Mouse (Mus musculus): ENCODE results near the gene Zbp1. TPM values are rescaled to one million over a fixed set of nuclear protein-coding genes. Genes with fewer than 3 reads are reported as not detected.
A peak's percentile ranks its signal among the peaks of the same experiment; 100 is the strongest.

The Zbp1 gene
- polyA plus RNA-seq, 1 experiment, result 5.7 TPM

DNA sequence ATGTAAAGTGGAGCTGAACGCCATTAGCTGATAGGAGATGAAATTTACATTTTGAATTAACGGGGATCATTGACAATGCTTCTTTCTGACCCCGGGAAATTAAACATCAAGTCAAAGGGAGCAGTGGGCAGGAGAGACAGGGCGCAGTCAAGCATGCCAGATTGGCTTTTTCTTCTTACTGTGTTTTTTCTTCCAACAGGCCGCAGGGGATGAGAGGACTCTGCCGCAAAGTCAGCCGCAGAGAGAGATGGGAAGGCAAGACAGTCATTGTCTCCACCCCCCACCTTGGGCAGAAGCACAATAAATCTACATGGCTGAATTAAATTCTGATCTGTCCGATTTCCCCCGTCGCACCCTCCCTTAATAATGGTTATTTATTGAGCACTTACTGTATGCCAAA, 53.4 kb downstream of the Zbp1 start:
- H3K4me3 ChIP-seq (replicated peaks; ENCODE audit: extremely low read depth, low read depth, low read length), result no peak overlapping the region
- WGBS, result 85% methylated on average over 10 of the region's 10 CpGs
- no peaks in the 10 kb centered on the region for H3K4me1 ChIP-seq (ENCODE audit: control insufficient read depth, insufficient read depth, low read length)
- TF ChIP-seq CTCF (IDR thresholded peaks at IDR 0.05; ENCODE audit: insufficient read depth, low read length) (no peak), POLR2A (IDR thresholded peaks at IDR 0.05; ENCODE audit: borderline replicate concordance, extremely low read depth, low read depth, low read length) (no peak)
- no peak for DNase-seq

DNA sequence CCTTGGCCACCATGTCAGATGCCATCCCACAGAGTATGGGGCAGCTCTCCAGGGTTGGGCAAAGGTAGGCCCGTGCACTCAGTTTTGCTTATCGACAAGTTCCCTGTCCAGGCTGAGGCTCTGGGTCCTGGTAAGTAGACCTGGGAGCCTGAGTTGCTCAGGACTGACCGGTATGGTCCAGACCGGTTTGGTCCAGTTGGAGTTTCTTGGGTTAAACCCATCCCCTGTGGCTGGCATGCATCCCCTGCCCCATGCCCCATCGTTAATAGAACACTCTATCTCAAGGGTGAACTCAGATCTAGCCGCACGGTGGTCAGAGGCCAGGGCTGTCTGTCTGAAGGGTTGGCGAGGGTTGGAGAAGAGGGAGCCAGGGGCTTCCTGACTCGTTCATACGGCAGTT, 53.8 kb downstream of the Zbp1 start:
- no peak overlapping the region for H3K4me3 ChIP-seq (replicated peaks; ENCODE audit: extremely low read depth, low read depth, low read length)
- DNase-seq, result no peak
- no peak for TF ChIP-seq CTCF (IDR thresholded peaks at IDR 0.05; ENCODE audit: insufficient read depth, low read length)
- no peak for TF ChIP-seq POLR2A (IDR thresholded peaks at IDR 0.05; ENCODE audit: borderline replicate concordance, extremely low read depth, low read depth, low read length)
- H3K4me1 ChIP-seq (ENCODE audit: control insufficient read depth, insufficient read depth, low read length), result no peaks in the 10 kb centered on the region
- WGBS, result 81% methylated on average over 10 of the region's 10 CpGs

DNA sequence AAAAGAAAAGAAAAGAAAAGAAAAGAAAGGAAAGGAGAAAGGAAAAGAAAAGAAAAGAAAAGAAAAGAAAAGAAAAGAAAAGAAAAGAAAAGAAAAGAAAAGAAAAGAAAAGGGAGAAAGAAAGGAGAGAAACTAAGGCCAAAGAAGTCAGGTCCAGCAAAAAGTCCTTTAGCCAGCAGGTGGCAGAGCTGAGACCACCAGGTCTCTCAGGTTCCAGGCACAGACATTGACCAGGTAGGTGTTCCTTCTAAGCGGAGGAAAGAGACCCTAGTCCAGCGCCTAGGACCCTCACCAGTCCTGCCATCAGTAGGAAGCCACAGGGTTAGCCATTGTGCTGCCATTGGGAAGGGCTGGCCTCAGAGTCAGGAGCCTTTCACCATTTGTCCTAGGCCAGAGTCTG, 54.4 kb downstream of the Zbp1 start:
- Histone ChIP-seq H3K4me3 (replicated peaks; ENCODE audit: extremely low read depth, low read depth, low read length) (no peak overlapping the region), H3K4me1 (ENCODE audit: control insufficient read depth, insufficient read depth, low read length) (no peaks in the 10 kb centered on the region)
- no peak for DNase-seq
- TF ChIP-seq POLR2A (IDR thresholded peaks at IDR 0.05; ENCODE audit: borderline replicate concordance, extremely low read depth, low read depth, low read length), result no peak
- TF ChIP-seq CTCF (IDR thresholded peaks at IDR 0.05; ENCODE audit: insufficient read depth, low read length), result peak; percentile 65
- WGBS, result 43% methylated on average over 2 of the region's 2 CpGs

DNA sequence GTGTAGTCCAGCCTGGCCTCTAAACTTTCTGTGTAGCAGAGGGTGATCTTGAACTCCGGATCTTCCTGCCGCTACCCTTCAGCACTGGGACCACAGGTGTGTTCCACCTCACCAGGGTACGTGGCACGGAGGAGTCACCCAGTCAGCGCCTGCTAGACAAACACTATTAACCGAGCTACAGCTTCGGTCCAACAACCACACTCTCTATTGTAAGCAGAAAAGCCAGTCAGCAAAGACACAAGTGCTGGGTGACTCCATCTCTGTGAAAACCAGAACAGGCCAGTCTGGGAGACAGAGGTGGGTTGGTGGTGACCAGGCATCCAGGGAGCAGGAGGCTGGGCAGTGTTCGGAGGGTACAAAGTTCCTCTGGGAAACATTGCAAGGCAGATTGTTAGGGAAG, 55.3 kb downstream of the Zbp1 start:
- TF ChIP-seq CTCF (IDR thresholded peaks at IDR 0.05; ENCODE audit: insufficient read depth, low read length) (no peak), POLR2A (IDR thresholded peaks at IDR 0.05; ENCODE audit: borderline replicate concordance, extremely low read depth, low read depth, low read length) (no peak)
- DNase-seq, result no peak
- no peaks in the 10 kb centered on the region for H3K4me1 ChIP-seq (ENCODE audit: control insufficient read depth, insufficient read depth, low read length)
- no peak overlapping the region for H3K4me3 ChIP-seq (replicated peaks; ENCODE audit: extremely low read depth, low read depth, low read length)
- WGBS, result 75% methylated on average over 8 of the region's 8 CpGs

DNA sequence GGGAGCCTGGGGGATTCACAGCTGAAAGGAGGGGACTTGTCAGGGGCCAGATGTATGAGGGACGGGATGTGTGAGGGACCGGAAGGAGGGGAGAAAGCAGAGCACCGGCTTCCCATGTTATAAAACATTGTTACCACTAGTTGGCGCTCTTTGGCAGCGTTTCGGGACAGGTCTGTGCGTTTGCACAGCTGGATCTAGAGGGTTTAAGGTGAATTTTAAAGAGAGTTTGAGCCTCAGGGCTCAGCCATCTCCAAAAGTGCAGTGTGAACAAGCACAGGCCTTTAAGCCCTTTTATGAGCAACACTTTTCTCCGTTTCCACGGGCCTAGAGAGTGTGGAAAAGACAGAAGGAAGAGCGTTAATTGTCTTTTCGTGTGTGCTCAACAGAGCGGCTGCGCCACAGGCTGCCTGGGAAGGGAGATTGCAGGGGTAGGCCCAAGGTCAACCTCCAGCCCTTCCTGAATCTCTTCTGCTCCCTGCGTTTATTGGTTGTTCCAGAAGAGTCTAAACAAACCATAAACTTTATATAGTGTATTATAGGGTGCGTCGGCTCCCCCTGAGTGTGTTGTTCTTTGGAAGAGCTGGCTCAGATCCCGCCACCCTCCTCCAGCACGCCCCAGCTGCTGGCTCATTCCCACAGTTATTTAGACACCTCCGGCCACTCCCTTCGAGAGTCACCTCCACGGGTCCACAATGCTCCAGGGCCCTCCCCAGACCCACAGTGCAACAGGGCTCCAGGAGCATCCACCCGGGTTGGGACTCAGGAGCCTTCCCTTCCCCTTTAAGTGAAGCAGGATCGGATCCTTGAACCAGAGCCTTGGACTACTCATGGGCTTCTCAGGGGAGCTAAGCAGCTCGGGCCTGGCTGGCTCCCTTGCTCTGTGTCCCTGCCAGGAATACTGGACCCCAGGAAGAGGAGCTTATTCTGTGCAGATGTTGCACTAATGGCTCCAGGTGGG, 59.1 kb downstream of the Zbp1 start:
- 34% methylated on average over 24 of the region's 24 CpGs for WGBS
- DNase-seq, result peak; percentile 44
- TF ChIP-seq POLR2A (IDR thresholded peaks at IDR 0.05; ENCODE audit: borderline replicate concordance, extremely low read depth, low read depth, low read length) (no peak), CTCF (IDR thresholded peaks at IDR 0.05; ENCODE audit: insufficient read depth, low read length) (peak; percentile 82)
- Histone ChIP-seq H3K4me1 (ENCODE audit: control insufficient read depth, insufficient read depth, low read length) (no peaks in the 10 kb centered on the region), H3K4me3 (replicated peaks; ENCODE audit: extremely low read depth, low read depth, low read length) (no peak overlapping the region)

DNA sequence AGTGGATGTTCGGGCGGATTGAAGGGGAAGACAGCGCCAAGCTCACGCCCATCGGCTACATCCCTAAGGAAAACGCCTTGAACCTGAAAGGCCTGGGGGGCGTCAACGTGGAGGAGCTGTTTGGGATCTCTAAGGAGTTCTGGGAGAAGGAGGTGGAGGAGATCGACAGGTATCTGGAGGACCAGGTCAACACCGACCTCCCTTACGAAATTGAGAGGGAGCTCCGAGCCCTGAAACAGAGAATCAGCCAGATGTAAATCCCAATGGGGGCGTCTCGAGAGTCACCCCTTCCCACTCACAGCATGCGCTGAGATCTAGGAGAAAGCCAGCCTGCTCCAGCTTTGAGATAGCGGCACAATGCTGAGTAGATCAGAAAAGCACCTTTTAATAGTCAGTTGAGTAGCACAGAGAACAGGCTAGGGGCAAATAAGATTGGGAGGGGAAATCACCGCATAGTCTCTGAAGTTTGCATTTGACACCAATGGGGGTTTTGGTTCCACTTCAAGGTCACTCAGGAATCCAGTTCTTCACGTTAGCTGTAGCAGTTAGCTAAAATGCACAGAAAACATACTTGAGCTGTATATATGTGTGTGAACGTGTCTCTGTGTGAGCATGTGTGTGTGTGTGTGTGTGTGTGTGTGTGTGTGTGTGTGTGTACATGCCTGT, 60.2 kb downstream of the Zbp1 start:
- 84% methylated on average over 19 of the region's 19 CpGs for WGBS
- no peak for DNase-seq
- Histone ChIP-seq H3K4me1 (ENCODE audit: control insufficient read depth, insufficient read depth, low read length) (no peaks in the 10 kb centered on the region), H3K4me3 (replicated peaks; ENCODE audit: extremely low read depth, low read depth, low read length) (no peak overlapping the region)
- TF ChIP-seq POLR2A (IDR thresholded peaks at IDR 0.05; ENCODE audit: borderline replicate concordance, extremely low read depth, low read depth, low read length) (no peak), CTCF (IDR thresholded peaks at IDR 0.05; ENCODE audit: insufficient read depth, low read length) (no peak)

DNA sequence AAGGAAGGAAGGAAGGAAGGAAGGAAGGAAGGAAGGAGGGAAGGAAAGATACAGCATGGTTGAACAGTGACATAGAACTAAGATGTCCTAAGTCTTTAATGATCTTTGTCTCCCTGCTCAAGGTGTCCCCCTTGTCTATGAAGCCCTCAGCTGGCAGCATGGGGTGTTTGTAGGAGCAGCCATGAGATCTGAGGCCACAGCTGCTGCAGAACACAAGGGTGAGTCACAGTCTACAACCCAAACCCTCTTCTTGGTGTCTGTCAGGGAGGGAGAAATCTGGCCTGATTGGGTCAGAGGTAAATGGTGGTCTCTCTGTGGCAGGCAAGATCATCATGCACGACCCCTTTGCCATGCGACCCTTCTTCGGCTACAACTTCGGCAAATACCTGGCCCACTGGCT, 60.9 kb downstream of the Zbp1 start:
- Histone ChIP-seq H3K4me1 (ENCODE audit: control insufficient read depth, insufficient read depth, low read length) (no peaks in the 10 kb centered on the region), H3K4me3 (replicated peaks; ENCODE audit: extremely low read depth, low read depth, low read length) (no peak overlapping the region)
- no peak for TF ChIP-seq POLR2A (IDR thresholded peaks at IDR 0.05; ENCODE audit: borderline replicate concordance, extremely low read depth, low read depth, low read length)
- no peak for TF ChIP-seq CTCF (IDR thresholded peaks at IDR 0.05; ENCODE audit: insufficient read depth, low read length)
- WGBS, result 91% methylated on average over 4 of the region's 4 CpGs
- DNase-seq, result no peak

DNA sequence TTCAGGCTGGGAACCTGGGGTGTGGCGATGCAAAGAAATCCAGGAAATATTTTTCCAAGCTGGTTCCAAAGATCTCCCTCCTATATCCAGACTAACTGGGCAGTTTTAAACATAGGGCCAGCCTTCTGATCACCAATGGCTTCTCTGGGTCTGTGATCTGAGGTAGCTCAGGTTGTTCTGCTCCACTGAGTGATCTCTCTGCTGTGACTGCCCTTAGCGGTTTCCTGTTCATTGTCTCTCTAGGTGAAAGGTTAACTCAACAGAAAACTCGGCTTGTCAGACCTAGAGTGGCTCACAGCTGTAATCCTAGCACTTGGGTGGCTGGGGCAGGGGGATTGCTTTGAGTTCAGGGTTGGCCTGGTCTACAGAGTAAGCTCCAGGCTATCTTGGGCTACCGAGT, 61.3 kb downstream of the Zbp1 start:
- Histone ChIP-seq H3K4me3 (replicated peaks; ENCODE audit: extremely low read depth, low read depth, low read length) (no peak overlapping the region), H3K4me1 (ENCODE audit: control insufficient read depth, insufficient read depth, low read length) (no peaks in the 10 kb centered on the region)
- WGBS, result 47% methylated on average over 4 of the region's 4 CpGs
- TF ChIP-seq CTCF (IDR thresholded peaks at IDR 0.05; ENCODE audit: insufficient read depth, low read length), result no peak
- no peak for TF ChIP-seq POLR2A (IDR thresholded peaks at IDR 0.05; ENCODE audit: borderline replicate concordance, extremely low read depth, low read depth, low read length)
- DNase-seq, result no peak

DNA sequence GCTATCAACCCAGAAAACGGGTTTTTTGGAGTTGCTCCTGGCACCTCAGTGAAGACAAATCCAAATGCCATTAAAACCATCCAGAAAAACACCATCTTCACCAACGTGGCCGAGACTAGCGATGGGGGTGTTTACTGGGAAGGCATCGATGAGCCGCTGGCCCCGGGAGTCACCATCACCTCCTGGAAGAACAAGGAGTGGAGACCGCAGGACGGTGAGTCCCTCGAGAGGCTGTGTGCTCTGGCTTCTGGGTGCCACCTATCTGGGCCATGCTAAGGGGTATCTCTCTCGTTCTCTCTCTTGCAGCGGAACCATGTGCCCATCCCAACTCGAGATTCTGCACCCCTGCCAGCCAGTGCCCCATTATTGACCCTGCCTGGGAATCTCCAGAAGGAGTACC, 61.8 kb downstream of the Zbp1 start:
- Histone ChIP-seq H3K4me3 (replicated peaks; ENCODE audit: extremely low read depth, low read depth, low read length) (no peak overlapping the region), H3K4me1 (ENCODE audit: control insufficient read depth, insufficient read depth, low read length) (no peaks in the 10 kb centered on the region)
- no peak for TF ChIP-seq CTCF (IDR thresholded peaks at IDR 0.05; ENCODE audit: insufficient read depth, low read length)
- no peak for TF ChIP-seq POLR2A (IDR thresholded peaks at IDR 0.05; ENCODE audit: borderline replicate concordance, extremely low read depth, low read depth, low read length)
- no peak for DNase-seq
- WGBS, result 84% methylated on average over 13 of the region's 13 CpGs

Other genes with a start within 250 kb of the Zbp1 start
- 0.14 and 0.15 TPM in 2 replicates for gene Spo11, start 241.2 kb downstream of the Zbp1 start, polyA plus RNA-seq (2012; rRNA removed)
- gene Rae1, start 218.8 kb downstream of the Zbp1 start, polyA plus RNA-seq (2012; rRNA removed), result 40.2 and 46.8 TPM in 2 replicates
- 89.5 and 92.5 TPM in 2 replicates for gene Rbm38, start 198.4 kb downstream of the Zbp1 start, polyA plus RNA-seq (2012; rRNA removed)
- not detected in 2 replicates for gene Ctcfl, start 99.4 kb downstream of the Zbp1 start, polyA plus RNA-seq (2012; rRNA removed)
- gene Pck1, start 65.9 kb downstream of the Zbp1 start, polyA plus RNA-seq (2012; rRNA removed), result 7.9 and 14.0 TPM in 2 replicates
- 96.2 and 97.7 TPM in 2 replicates for gene Pmepa1, start 57.6 kb upstream of the Zbp1 start, polyA plus RNA-seq (2012; rRNA removed)

All from lung, adult 2 months (tissue).